Mouse (Mus musculus) adrenal gland, postnatal 10 days (tissue): ENCODE results near the gene Rsbn1l. TPM values are rescaled to one million over a fixed set of nuclear protein-coding genes. Genes with fewer than 3 reads are reported as not detected.

Experiments used
- total RNA-seq, 2 experiments: library from RNA; stranded (reverse); gene quantifications; 2 replicates each; pipeline ENCODE4 v1.2.3; 2021

Rsbn1l gene
- total RNA-seq, 2 experiments from 2014 or later = 11.2 to 15.7 TPM

Other genes with a start within 250 kb of the Rsbn1l start
- 10 to 100 TPM; 11.7 to 17.2 TPM for gene Phtf2, start 74.3 kb downstream of the Rsbn1l start, total RNA-seq
- 10 to 100 TPM; 22.5 to 28.2 TPM for gene Tmem60, start 74.2 kb downstream of the Rsbn1l start, total RNA-seq
- gene Ptpn12, start 99.5 kb upstream of the Rsbn1l start, total RNA-seq = 10 to 100 TPM; 44.9 to 53.5 TPM
- 1 to 10 TPM; 4.9 to 6.7 TPM for gene Gsap, start 229.9 kb upstream of the Rsbn1l start, total RNA-seq